Mouse (Mus musculus): ENCODE measurements at regions not wholly inside any gene's neighbourhood (a gene's known extent, or its start where the extent isn't known, plus 50 kb on each side); places are given as distances from the start of the nearest gene placed in this dataset.

DNA sequence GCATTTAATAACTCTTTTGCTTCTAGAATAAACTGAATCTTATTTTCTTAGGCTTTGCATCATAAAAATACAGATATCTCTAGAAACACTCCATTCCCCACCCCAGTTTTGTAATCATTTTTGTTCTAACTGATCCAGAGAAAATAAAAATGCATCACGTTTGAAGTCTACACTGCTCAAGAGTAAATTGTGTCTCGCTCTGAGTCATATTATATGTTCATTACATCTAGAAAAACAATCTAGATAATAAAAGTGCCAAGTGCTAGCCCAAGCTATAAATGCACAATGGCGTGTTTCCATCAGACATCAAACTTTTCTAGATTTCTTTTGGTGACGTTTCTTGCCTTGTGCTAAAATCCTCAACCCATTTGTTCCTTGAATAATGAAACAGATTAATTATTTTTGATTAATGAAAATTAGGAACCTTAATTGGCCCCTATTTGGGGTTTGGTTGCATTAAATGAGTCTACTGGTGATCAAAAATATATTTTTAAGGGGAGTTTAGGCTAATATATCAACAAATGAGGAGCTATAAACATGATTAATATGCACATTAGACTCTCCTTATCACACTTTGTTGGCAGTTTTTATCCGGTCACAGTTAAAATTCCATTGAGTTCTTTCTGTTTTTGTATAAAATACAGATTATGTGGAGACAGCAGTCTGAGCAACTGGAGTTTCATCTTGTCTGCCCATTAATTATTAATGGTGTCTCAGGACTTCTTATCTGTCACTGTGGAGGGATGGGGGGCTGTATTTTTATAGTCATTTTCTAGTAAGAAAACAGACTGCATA is 206.0 kb downstream of the Tbx18 start:
- no peaks in the 10 kb centered on the region for H3K79me2 ChIP-seq (ENCODE audit: control insufficient read depth, insufficient read depth, low read length, poor library complexity)
- H3K4me1 ChIP-seq (ENCODE audit: control insufficient read depth in 1 of 2, insufficient read depth in 2 of 2, low read length in 2 of 2): no peaks in the 10 kb centered on the region
- no peak overlapping the region for H3K27ac ChIP-seq (ENCODE audit: control insufficient read depth, low read depth, low read length)
- TF ChIP-seq SIN3A (IDR thresholded peaks at IDR 0.05; ENCODE audit: low read length) (no peak), RCOR1 (IDR thresholded peaks at IDR 0.05; ENCODE audit: low read depth, low read length) (no peak), ELF1 (IDR thresholded peaks at IDR 0.05; ENCODE audit: low read depth, low read length) (no peak), ZC3H11A (IDR thresholded peaks at IDR 0.05; ENCODE audit: low read depth, low read length) (no peak), ZNF384 (IDR thresholded peaks at IDR 0.05; ENCODE audit: low read depth, low read length) (no peak), SMC3 (IDR thresholded peaks at IDR 0.05; ENCODE audit: low read depth, low read length) (no peak), JUND (IDR thresholded peaks at IDR 0.05; ENCODE audit: low read depth, low read length) (no peak), USF2 (IDR thresholded peaks at IDR 0.05; ENCODE audit: borderline replicate concordance in 1 of 2, insufficient read depth in 1 of 2, low read depth in 1 of 2, low read length in 2 of 2) (no peak), NRF1 (IDR thresholded peaks at IDR 0.05; ENCODE audit: insufficient read depth, low read depth, low read length, poor library complexity, severe bottlenecking) (no peak), ETS1 (IDR thresholded peaks at IDR 0.05; ENCODE audit: low read depth, low read length) (no peak), ZMIZ1 (IDR thresholded peaks at IDR 0.05; ENCODE audit: low read depth, low read length) (no peak), ZKSCAN1 (IDR thresholded peaks at IDR 0.05; ENCODE audit: low read depth, low read length) (no peak), MAX (IDR thresholded peaks at IDR 0.05; ENCODE audit: low read length) (no peak)
- H3K9me3 ChIP-seq (replicated peaks; ENCODE audit: insufficient read depth, low read length): no peaks in the 10 kb centered on the region
- no peak overlapping the region for H3K9ac ChIP-seq (ENCODE audit: control insufficient read depth, low read depth, low read length, poor library complexity, severe bottlenecking)
- no peaks in the 10 kb centered on the region for H3K27me3 ChIP-seq (ENCODE audit: control insufficient read depth in 1 of 2, insufficient read depth in 2 of 2, low read length in 2 of 2)
- H3K4me3 ChIP-seq (ENCODE audit: control insufficient read depth in 1 of 2, insufficient read depth in 1 of 2, low read depth in 2 of 2, low read length in 2 of 2): no peak overlapping the region
- DNase-seq (ENCODE audit: low read depth, low spot score): no peak
- no peaks in the 10 kb centered on the region for H3K36me3 ChIP-seq (ENCODE audit: control insufficient read depth in 1 of 2, insufficient read depth in 2 of 2, low read length in 2 of 2)

GRCm38 (mm10) chr9:87510683-87511082 is 220.4 kb downstream of the Tbx18 start:
- TF ChIP-seq MAZ (IDR thresholded peaks at IDR 0.05; ENCODE audit: low read depth, low read length) (no peak), TAL1 (IDR thresholded peaks at IDR 0.05; ENCODE audit: low read length) (no peak), NELFE (IDR thresholded peaks at IDR 0.05; ENCODE audit: low read depth, low read length) (no peak), CHD1 (IDR thresholded peaks at IDR 0.05; ENCODE audit: low read depth, low read length) (no peak), UBTF (IDR thresholded peaks at IDR 0.05; ENCODE audit: borderline replicate concordance, insufficient read depth, low read depth, low read length) (no peak), RCOR1 (IDR thresholded peaks at IDR 0.05; ENCODE audit: low read depth, low read length) (no peak), EP300 (IDR thresholded peaks at IDR 0.05; ENCODE audit: low read depth in 1 of 2, low read length in 2 of 2) (no peak), MYC (IDR thresholded peaks at IDR 0.05; ENCODE audit: low read depth, low read length) (no peak), JUND (IDR thresholded peaks at IDR 0.05; ENCODE audit: low read depth, low read length) (no peak), ZNF384 (IDR thresholded peaks at IDR 0.05; ENCODE audit: low read depth, low read length) (no peak), POLR2AphosphoS5 (IDR thresholded peaks at IDR 0.05; ENCODE audit: borderline replicate concordance, low read depth, low read length) (no peak)
- no peaks in the 10 kb centered on the region for H3K9me3 ChIP-seq (replicated peaks; ENCODE audit: insufficient read depth, low read length)

More at GRCm38 (mm10) chr9:87510683-87511082, 220.4 kb downstream of the Tbx18 start:
- H3K27ac ChIP-seq (ENCODE audit: control insufficient read depth, low read depth, low read length): no peak overlapping the region
- H3K4me1 ChIP-seq (ENCODE audit: control insufficient read depth in 1 of 2, insufficient read depth in 2 of 2, low read length in 2 of 2): no peaks in the 10 kb centered on the region
- DNase-seq (ENCODE audit: low read depth, low spot score): no peak
- no peak overlapping the region for H3K9ac ChIP-seq (ENCODE audit: control insufficient read depth, low read depth, low read length, poor library complexity, severe bottlenecking)
- no peaks in the 10 kb centered on the region for H3K27me3 ChIP-seq (ENCODE audit: control insufficient read depth in 1 of 2, insufficient read depth in 2 of 2, low read length in 2 of 2)
- no peaks in the 10 kb centered on the region for H3K79me2 ChIP-seq (ENCODE audit: control insufficient read depth, insufficient read depth, low read length, poor library complexity)
- H3K36me3 ChIP-seq (ENCODE audit: control insufficient read depth in 1 of 2, insufficient read depth in 2 of 2, low read length in 2 of 2): no peaks in the 10 kb centered on the region
- H3K4me3 ChIP-seq (ENCODE audit: control insufficient read depth in 1 of 2, insufficient read depth in 1 of 2, low read depth in 2 of 2, low read length in 2 of 2): no peak overlapping the region
